8 mouse cellular contexts compared by ENCODE assay signal in genomic region chr5:74703741-74704459, GRCm38 (mm10). TPM values are rescaled to one million over a fixed set of nuclear protein-coding genes. Genes with fewer than 3 reads are reported as not detected.
DNase-seq lines count a peak whose midpoint lies in the region; ATAC-seq lines count a peak whose summit lies in the region.

No protein-coding gene starts in this region.

- no peaks in the 10 kb centered on the region for H3K4me1 ChIP-seq in neural tube, embryonic 11.5 days (ENCODE audit: control insufficient read depth, insufficient read depth, low read length)
- 0 out of 2 replicates have a peak, but pooled peaks cover 8% of the 10 kb centered on the region for H3K4me1 ChIP-seq in neural tube, embryonic 12.5 days

- no peaks in the 10 kb centered on the region for H3K36me3 ChIP-seq in neural tube, embryonic 11.5 days (ENCODE audit: control insufficient read depth, insufficient read depth, low read length)
- no peaks in the 10 kb centered on the region for H3K36me3 ChIP-seq in neural tube, embryonic 12.5 days

- intact Hi-C loops in heart, postnatal 25 days (cut with DNase I), result loop anchor here (2.0 to 10.0 kb wide), 3 partner anchors 19 to 451 kb away; partner anchors contain the start of gene Pdgfra

- peak; percentile 87 for ATAC-seq in neural tube, embryonic 11.5 days (ENCODE audit: insufficient read depth, low FRiP score, low TSS enrichment)
- ATAC-seq in neural tube, embryonic 12.5 days (ENCODE audit: low FRiP score, low read depth), result peak; percentile 89
- ATAC-seq in activated CD4-positive, CD25-positive, alpha-beta regulatory T cell, adult 4 months, result no peak

- H3K4me3 ChIP-seq in neural tube, embryonic 11.5 days (ENCODE audit: low read depth, low read length), result peak overlapping the region; percentile 33
- peak overlapping the region; percentile 35 for H3K4me3 ChIP-seq in neural tube, embryonic 12.5 days

- no peaks in the 10 kb centered on the region for H3K9me3 ChIP-seq in neural tube, embryonic 11.5 days (ENCODE audit: control insufficient read depth, low read length)
- H3K9me3 ChIP-seq in neural tube, embryonic 12.5 days, result no peaks in the 10 kb centered on the region

- DNase-seq in neural tube, embryonic 11.5 days (ENCODE audit: low spot score), result no peak
- DNase-seq in neural tube, embryonic 10.5 days (ENCODE audit: extremely low spot score, low spot score), result no peak
- peak; percentile 38 for DNase-seq in c-Kit-positive CD71-negative TER-119-negative erythroid progenitor cells, embryonic 14.5 days (ENCODE audit: low read depth)
- DNase-seq in heart, postnatal 25 days (ENCODE audit: low spot score), result peak; percentile 14
- DNase-seq in kidney, postnatal 4 days, result peak; percentile 13 to 40
- no peak for DNase-seq in urinary bladder, adult 2 months (ENCODE audit: low spot score)

- peak overlapping the region; percentile 38 for H3K4me2 ChIP-seq in neural tube, embryonic 11.5 days (ENCODE audit: low read depth)
- peak overlapping the region; percentile 62 for H3K4me2 ChIP-seq in neural tube, embryonic 12.5 days (replicated peaks)

- WGBS in neural tube, embryonic 11.5 days, result 15% methylated on average over 17 of the region's 17 CpGs
- WGBS in neural tube, embryonic 12.5 days, result 15% methylated on average over 17 of the region's 17 CpGs

- H3K27me3 ChIP-seq in neural tube, embryonic 11.5 days (ENCODE audit: control insufficient read depth, insufficient read depth, low read length), result no peaks in the 10 kb centered on the region
- no peaks in the 10 kb centered on the region for H3K27me3 ChIP-seq in neural tube, embryonic 12.5 days (replicated peaks)

- H3K9ac ChIP-seq in neural tube, embryonic 11.5 days (ENCODE audit: low read length), result 0 out of 2 replicates have a peak overlapping the region, but pooled peaks have one; percentile 39
- H3K9ac ChIP-seq in neural tube, embryonic 12.5 days, result no peak overlapping the region

- H3K27ac ChIP-seq in neural tube, embryonic 11.5 days (ENCODE audit: low read depth, low read length), result no peak overlapping the region
- H3K27ac ChIP-seq in neural tube, embryonic 12.5 days, result no peak overlapping the region

RNA-seq across cellular contexts. Expression of gene Lnx1, which starts 1.2 kb away (rescaled TPM):
- polyA plus RNA-seq in neural tube, embryonic 11.5 days (2014; fragmentation: Nextera tagmentation; extraction: Ambion mirVana), result 0.13 and 0.27 TPM in 2 replicates
- 1 to 10 TPM; 6.7 to 9.5 TPM for total RNA-seq in heart, postnatal 25 days (2021)
- 0.49 and 0.61 TPM in 2 replicates for polyA plus RNA-seq in neural tube, embryonic 12.5 days (2016; fragmentation: Nextera tagmentation; extraction: Ambion mirVana)
- polyA plus RNA-seq in activated CD4-positive, CD25-positive, alpha-beta regulatory T cell, adult 4 months (2017; shearing (Covaris generic)), result under 1 TPM; 0.17 to 0.32 TPM
- 6.9 and 9.4 TPM in 2 replicates for polyA plus RNA-seq in urinary bladder, adult 2 months (2012; rRNA removed)

Comparison
In these comparisons a context has a peak if more than half of its experiments do, and no peak if none do; other contexts are left out.
1. DNase-seq: peak in c-Kit-positive CD71-negative TER-119-negative erythroid progenitor cells, embryonic 14.5 days (single experiment), heart, postnatal 25 days (single experiment) and kidney, postnatal 4 days (2 of 2); none in neural tube, embryonic 11.5 days (single experiment), neural tube, embryonic 10.5 days (single experiment) and urinary bladder, adult 2 months (single experiment).